In the genomic region with DNA sequence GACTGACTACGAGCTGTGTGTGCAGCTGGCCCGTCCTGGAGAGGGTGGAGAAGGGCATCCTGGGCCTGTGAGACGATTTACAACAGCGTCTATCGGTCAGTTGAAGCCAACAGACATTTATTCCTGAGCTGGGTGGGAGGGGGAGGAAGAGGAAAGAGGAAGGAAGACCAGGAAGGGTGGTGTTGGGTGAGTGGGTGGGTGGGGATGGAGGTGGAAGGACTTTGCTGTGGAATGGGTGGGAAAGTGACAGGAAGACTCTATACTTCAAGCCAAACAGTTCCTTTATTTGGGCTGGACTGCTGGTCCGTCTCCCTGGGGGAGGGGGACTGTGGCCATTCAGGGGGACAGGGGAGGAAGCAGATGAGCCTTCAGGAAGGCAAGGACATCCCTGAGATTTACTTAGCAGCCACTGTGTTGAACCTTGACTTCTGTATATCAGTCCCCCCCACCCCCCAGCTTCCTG, we compare ENCODE assay signal across 12 mouse cellular contexts.
DNase-seq lines count a peak whose midpoint lies in the region; ATAC-seq and TF ChIP-seq lines count a peak whose summit lies in the region.
"Had no signal": no experiment of that assay in that cellular context is flagged by ENCODE, and none has a peak within 500 bp of the region (broad histone marks: within the 10 kb centered on the region; RNA-seq: fewer than 3 reads in every experiment).

No protein-coding gene starts in this region.

- peaks cover 20% of the 10 kb centered on the region for H3K36me3 ChIP-seq in heart, embryonic 13.5 days
- H3K36me3 ChIP-seq in lung, postnatal 0 days (ENCODE audit: insufficient read depth, low read length) = no peaks in the 10 kb centered on the region
- no peaks in the 10 kb centered on the region for H3K36me3 ChIP-seq in midbrain, embryonic 14.5 days (ENCODE audit: control insufficient read depth, insufficient read depth, low read length)
- H3K36me3 ChIP-seq: forebrain, embryonic 15.5 days; midbrain, embryonic 12.5 days had no signal

- 55% methylated on average over 6 of the region's 6 CpGs for WGBS in heart, embryonic 13.5 days
- WGBS in lung, postnatal 0 days = 37% methylated on average over 6 of the region's 6 CpGs
- 83% methylated on average over 6 of the region's 6 CpGs for WGBS in midbrain, embryonic 14.5 days

- no peaks in the 10 kb centered on the region for H3K9me3 ChIP-seq in heart, embryonic 13.5 days
- no peaks in the 10 kb centered on the region for H3K9me3 ChIP-seq in lung, postnatal 0 days (ENCODE audit: low read length)
- H3K9me3 ChIP-seq in midbrain, embryonic 14.5 days (ENCODE audit: control insufficient read depth, low read length) = no peaks in the 10 kb centered on the region
- H3K9me3 ChIP-seq: forebrain, embryonic 15.5 days; midbrain, embryonic 12.5 days had no signal

- DNase-seq in embryo, embryonic 10 days (ENCODE audit: low spot score) = peak; percentile 8
- DNase-seq in embryo, embryonic 9.5 days (ENCODE audit: extremely low spot score) = no peak
- peak; percentile 67 for DNase-seq in kidney, postnatal 10 days
- peak; percentile 68 for DNase-seq in lung, postnatal 0 days (ENCODE audit: low spot score)
- DNase-seq in midbrain, embryonic 14.5 days = no peak
- no peak for DNase-seq in ovary, postnatal 14 days (ENCODE audit: low spot score)
- no peak for DNase-seq in retina, postnatal 1 day
- DNase-seq: cerebellum, adult 9-10 months had no signal

- H3K27me3 ChIP-seq in heart, embryonic 13.5 days (replicated peaks) = no peaks in the 10 kb centered on the region
- no peaks in the 10 kb centered on the region for H3K27me3 ChIP-seq in lung, postnatal 0 days (replicated peaks; ENCODE audit: insufficient read depth, low read length)
- H3K27me3 ChIP-seq in midbrain, embryonic 14.5 days (ENCODE audit: control insufficient read depth, insufficient read depth, low read length) = no peaks in the 10 kb centered on the region
- H3K27me3 ChIP-seq: forebrain, embryonic 15.5 days; midbrain, embryonic 12.5 days had no signal

- ATAC-seq in heart, embryonic 13.5 days (ENCODE audit: extremely low read depth, insufficient number of reproducible peaks, low FRiP score, low TSS enrichment) = peak; percentile 25; the same call in 1 of the 2 replicates
- ATAC-seq in lung, postnatal 0 days = peak; percentile 85
- no peak for ATAC-seq in midbrain, embryonic 14.5 days (ENCODE audit: low FRiP score, low TSS enrichment)
- ATAC-seq: forebrain, embryonic 15.5 days had no signal

- peak overlapping the region; percentile 44 for H3K27ac ChIP-seq in heart, embryonic 13.5 days (replicated peaks)
- peak overlapping the region; percentile 48 for H3K27ac ChIP-seq in lung, postnatal 0 days (ENCODE audit: low read length)
- no peak overlapping the region for H3K27ac ChIP-seq in midbrain, embryonic 14.5 days (replicated peaks; ENCODE audit: low read depth, low read length)
- H3K27ac ChIP-seq: forebrain, embryonic 15.5 days; left cerebral cortex, adult 2 months; midbrain, embryonic 12.5 days had no signal

- H3K9ac ChIP-seq in heart, embryonic 13.5 days = no peak overlapping the region
- H3K9ac ChIP-seq in lung, postnatal 0 days (replicated peaks; ENCODE audit: low read depth) = no peak overlapping the region
- no peak overlapping the region for H3K9ac ChIP-seq in midbrain, embryonic 14.5 days (replicated peaks; ENCODE audit: low read length)
- H3K9ac ChIP-seq: forebrain, embryonic 15.5 days; midbrain, embryonic 12.5 days had no signal

- TF ChIP-seq CTCF in lung, postnatal 0 days (IDR thresholded peaks at IDR 0.05) = no peak

- no peak overlapping the region for H3K4me3 ChIP-seq in heart, embryonic 13.5 days
- no peak overlapping the region for H3K4me3 ChIP-seq in lung, postnatal 0 days (ENCODE audit: low read depth, low read length)
- H3K4me3 ChIP-seq in midbrain, embryonic 14.5 days (replicated peaks; ENCODE audit: low read depth, low read length) = no peak overlapping the region
- H3K4me3 ChIP-seq: forebrain, embryonic 15.5 days; left cerebral cortex, adult 2 months; midbrain, embryonic 12.5 days had no signal

- peaks cover 17% of the 10 kb centered on the region for H3K4me1 ChIP-seq in heart, embryonic 13.5 days
- H3K4me1 ChIP-seq in lung, postnatal 0 days (ENCODE audit: insufficient read depth, low read depth, low read length) = no peaks in the 10 kb centered on the region; the same call in 1 of the 2 replicates
- no peaks in the 10 kb centered on the region for H3K4me1 ChIP-seq in midbrain, embryonic 14.5 days (ENCODE audit: control insufficient read depth, insufficient read depth, low read length)
- H3K4me1 ChIP-seq: forebrain, embryonic 15.5 days; midbrain, embryonic 12.5 days had no signal

- TF ChIP-seq EP300 in lung, postnatal 0 days (IDR thresholded peaks at IDR 0.05) = peak; percentile 71

- H3K4me2 ChIP-seq in heart, embryonic 13.5 days = no peak overlapping the region
- H3K4me2 ChIP-seq in lung, postnatal 0 days (replicated peaks; ENCODE audit: low read depth, low read length) = no peak overlapping the region
- H3K4me2 ChIP-seq in midbrain, embryonic 14.5 days (ENCODE audit: low read length) = no peak overlapping the region
- H3K4me2 ChIP-seq: forebrain, embryonic 15.5 days; midbrain, embryonic 12.5 days had no signal

Comparison
In these comparisons a context has a peak if more than half of its experiments do, and no peak if none do; other contexts are left out.
1. DNase-seq: peak in embryo, embryonic 10 days (single experiment), kidney, postnatal 10 days (single experiment) and lung, postnatal 0 days (single experiment); none in embryo, embryonic 9.5 days (single experiment), midbrain, embryonic 14.5 days (single experiment), ovary, postnatal 14 days (single experiment) and retina, postnatal 1 day (single experiment).